Mouse (Mus musculus) heart, adult 2 months (tissue): ENCODE data around the gene Tbx15. TPM values are rescaled to one million over a fixed set of nuclear protein-coding genes. Genes with fewer than 3 reads are reported as not detected.
"Not testable (repeated sequence)": the region's sequence is repeated elsewhere in the genome, so short reads cannot be mapped to it uniquely, and the experiment has no call there.

Experiments used
- DNase-seq, 2 experiments: peaks; one replicate each; pipeline ENCODE4 v3.0.0; 2021
- H3K27ac ChIP-seq: fragments of 200-600 bp; 2 replicates; pipeline ENCODE4 v1.8.1; 2022
- H3K27me3 ChIP-seq: fragments of 200-500 bp; 2 replicates; pipeline ENCODE4 v1.6.1; 2012; ENCODE audit warnings: mild to moderate bottlenecking, low read length, inconsistent platforms, mixed read lengths; ENCODE audit not compliant: control insufficient read depth, insufficient read depth
- H3K36me3 ChIP-seq: fragments of 200-500 bp; 2 replicates; pipeline ENCODE4 v1.6.1; 2012; ENCODE audit warnings: low read length, inconsistent platforms; ENCODE audit not compliant: control insufficient read depth, insufficient read depth
- H3K4me1 ChIP-seq: fragments of 200-500 bp; 2 replicates; pipeline ENCODE4 v1.6.1; 2011; ENCODE audit warnings: low read length; ENCODE audit not compliant: control insufficient read depth, insufficient read depth
- H3K4me3 ChIP-seq: fragments of 200-600 bp; 2 replicates; pipeline ENCODE4 v1.8.1; 2022
- H3K79me2 ChIP-seq: fragments of 200-500 bp; replicated peaks from 2 replicates; pipeline ENCODE4 v1.6.1; 2012; ENCODE audit warnings: mild to moderate bottlenecking, inconsistent platforms, low read length, moderate library complexity, mixed read lengths; ENCODE audit not compliant: control insufficient read depth, insufficient read depth
- H3K9ac ChIP-seq: fragments of 200-500 bp; 2 replicates; pipeline ENCODE4 v1.6.1; 2012; ENCODE audit warnings: low read depth, mild to moderate bottlenecking, control low read depth, inconsistent platforms, low read length, mixed read lengths
- CTCF ChIP-seq: fragments of 200-600 bp; IDR thresholded peaks from 2 replicates; pipeline ENCODE4 v1.8.1; 2022; ENCODE audit warnings: antibody characterized with exemption, mild to moderate bottlenecking, moderate library complexity
- EP300 ChIP-seq: fragments of 200-500 bp; IDR thresholded peaks from 2 replicates; pipeline ENCODE4 v1.6.1; 2011; ENCODE audit warnings: low read depth, low read length, control low read depth; ENCODE audit not compliant: insufficient read depth
- POLR2A ChIP-seq: fragments of 200-500 bp; IDR thresholded peaks from 2 replicates; pipeline ENCODE4 v1.6.1; 2011; ENCODE audit warnings: mild to moderate bottlenecking, low read depth, low read length, control low read depth; ENCODE audit not compliant: insufficient read depth
- WGBS: fragments of 180-500 bp; shearing (Covaris S2); methylation state at CpG from one replicate; pipeline ENCODE4 v1.1.7; 2018; 5-methylcytosine and 5-hydroxymethylcytosine counted together
- intact Hi-C: fragments of 180-260 bp; cut with DNase I; formaldehyde crosslinking; loops from one replicate; pipeline ENCODE4 v1.15.1; 2025
- polyA plus RNA-seq: library from polyadenylated mRNA; depleted of rRNA; stranded (reverse); fragments of >200 nt; gene quantifications from 2 replicates; pipeline ENCODE4 v1.2.3, GENCODE M21; 2012
- total RNA-seq, 2 experiments: library from RNA; stranded (reverse); gene quantifications; 2 replicates each; pipeline ENCODE4 v1.2.3; 2021

Gene Tbx15
- total and polyA plus RNA-seq, 3 experiments = 0.07 to 0.29 (median 0.27) TPM

DNA sequence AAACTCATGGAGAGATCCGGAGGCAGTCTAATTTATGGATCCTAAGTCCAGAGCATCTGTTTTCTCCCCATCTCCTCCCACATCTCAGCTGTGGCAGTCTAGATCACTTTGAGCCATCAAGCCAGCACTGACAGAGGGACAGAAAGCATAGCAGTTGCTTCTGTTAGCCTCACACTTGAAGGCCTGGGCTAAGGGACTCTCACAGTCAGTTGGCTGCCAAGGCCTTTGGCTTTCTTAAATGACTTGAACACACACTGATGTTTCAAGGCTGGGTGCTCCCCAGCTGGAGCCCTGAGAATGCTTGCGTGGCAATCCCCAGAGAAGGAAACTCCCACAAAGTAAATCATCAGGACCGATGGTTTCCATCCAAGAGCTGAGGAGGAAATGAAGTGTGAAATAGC is 52.4 kb downstream of the Tbx15 start:
- DNase-seq = no peak
- TF ChIP-seq CTCF (no peak), POLR2A (no peak), EP300 (no peak)
- intact Hi-C loops = no loop called here
- H3K27me3 ChIP-seq = no peaks in the 10 kb centered on the region; the same call in 1 of the 2 replicates
- H3K27ac ChIP-seq = no peak overlapping the region
- no peaks in the 10 kb centered on the region for H3K36me3 ChIP-seq
- no peaks in the 10 kb centered on the region for H3K79me2 ChIP-seq
- 71% methylated on average over 3 of the region's 3 CpGs for WGBS
- no peaks in the 10 kb centered on the region for H3K4me1 ChIP-seq
- no peak overlapping the region for H3K9ac ChIP-seq
- H3K4me3 ChIP-seq = no peak overlapping the region

DNA sequence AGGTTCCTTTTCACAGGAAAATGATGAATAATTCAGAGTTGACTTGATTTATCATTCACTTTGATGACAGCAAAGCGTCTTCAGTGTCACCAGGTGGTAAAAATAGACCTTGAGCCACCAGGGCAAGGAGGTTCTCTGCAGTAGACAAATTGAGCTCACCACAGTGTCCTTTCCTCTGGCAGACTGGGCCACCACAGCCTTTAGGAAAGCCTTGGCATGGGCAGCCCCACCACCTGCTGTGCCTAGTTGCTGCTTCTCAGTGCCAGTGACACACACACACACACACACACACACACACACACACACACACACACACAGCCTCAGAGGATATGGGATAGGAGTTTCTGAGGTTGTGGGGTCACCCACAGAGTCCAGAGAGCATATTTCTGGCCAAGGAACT is 54.0 kb downstream of the Tbx15 start:
- 36% methylated on average over 1 of the region's 1 CpGs for WGBS
- H3K27me3 ChIP-seq, H3K79me2 ChIP-seq, intact Hi-C loops, H3K36me3 ChIP-seq, DNase-seq, H3K4me1 ChIP-seq, H3K9ac ChIP-seq, H3K4me3 ChIP-seq, H3K27ac ChIP-seq: not testable (repeated sequence)

DNA sequence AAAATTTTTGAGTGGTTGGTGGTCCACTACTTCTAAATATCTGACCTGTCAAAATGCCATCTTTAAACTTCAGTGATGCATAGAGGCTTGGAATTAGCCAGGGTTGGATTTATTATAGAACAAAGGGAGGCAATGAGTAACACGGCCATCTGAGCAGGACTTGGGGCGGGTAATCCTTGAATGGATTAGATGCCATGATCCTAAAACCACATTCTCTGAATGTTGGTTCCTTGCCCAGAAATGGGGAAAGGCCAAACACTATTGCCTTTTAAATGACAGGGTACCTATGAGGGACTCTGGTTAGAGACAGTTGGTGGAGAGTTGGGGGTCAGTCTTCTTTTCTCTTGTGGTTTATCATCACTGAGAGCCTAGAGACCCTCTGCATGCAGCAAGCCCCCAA is 55.1 kb downstream of the Tbx15 start:
- intact Hi-C loops = no loop called here

DNA sequence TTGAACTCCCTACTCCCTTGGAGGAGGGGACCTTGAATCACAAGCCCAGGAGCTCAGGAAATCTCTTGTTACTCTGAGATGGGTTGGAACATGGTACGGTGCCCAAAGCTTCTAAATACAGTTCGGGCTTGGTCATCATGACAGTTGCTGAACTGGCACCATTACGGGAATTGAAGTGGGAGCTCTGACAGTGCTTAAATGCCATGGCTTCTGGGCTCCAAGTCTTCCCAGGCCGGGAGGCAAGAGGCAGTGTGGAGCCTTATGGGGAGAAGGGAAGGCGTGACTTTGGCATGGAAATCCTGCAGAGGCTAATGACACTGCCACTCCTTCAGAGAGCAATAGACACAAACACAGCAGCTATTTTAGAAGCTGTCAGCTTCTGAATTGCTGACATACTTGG is 56.0 kb downstream of the Tbx15 start:
- intact Hi-C loops = no loop called here
- H3K9ac ChIP-seq = no peak overlapping the region
- no peak overlapping the region for H3K27ac ChIP-seq
- H3K36me3 ChIP-seq = no peaks in the 10 kb centered on the region
- no peak overlapping the region for H3K4me3 ChIP-seq
- no peaks in the 10 kb centered on the region; the same call in 1 of the 2 replicates for H3K27me3 ChIP-seq
- H3K79me2 ChIP-seq = no peaks in the 10 kb centered on the region
- TF ChIP-seq POLR2A (no peak), CTCF (no peak), EP300 (no peak)
- 64% methylated on average over 5 of the region's 5 CpGs for WGBS
- no peaks in the 10 kb centered on the region for H3K4me1 ChIP-seq
- no peak for DNase-seq

More for the DNA sequence above, 55.1 kb downstream of the Tbx15 start:
- H3K27ac ChIP-seq = no peak overlapping the region
- no peak for TF ChIP-seq POLR2A
- TF ChIP-seq CTCF = no peak
- no peak for TF ChIP-seq EP300
- no peak overlapping the region for H3K9ac ChIP-seq
- no peak for DNase-seq
- no peaks in the 10 kb centered on the region for H3K79me2 ChIP-seq
- WGBS = 77% methylated on average over 2 of the region's 2 CpGs
- no peak overlapping the region for H3K4me3 ChIP-seq
- H3K4me1 ChIP-seq = no peaks in the 10 kb centered on the region
- H3K27me3 ChIP-seq = no peaks in the 10 kb centered on the region; the same call in 1 of the 2 replicates
- H3K36me3 ChIP-seq = no peaks in the 10 kb centered on the region

DNA sequence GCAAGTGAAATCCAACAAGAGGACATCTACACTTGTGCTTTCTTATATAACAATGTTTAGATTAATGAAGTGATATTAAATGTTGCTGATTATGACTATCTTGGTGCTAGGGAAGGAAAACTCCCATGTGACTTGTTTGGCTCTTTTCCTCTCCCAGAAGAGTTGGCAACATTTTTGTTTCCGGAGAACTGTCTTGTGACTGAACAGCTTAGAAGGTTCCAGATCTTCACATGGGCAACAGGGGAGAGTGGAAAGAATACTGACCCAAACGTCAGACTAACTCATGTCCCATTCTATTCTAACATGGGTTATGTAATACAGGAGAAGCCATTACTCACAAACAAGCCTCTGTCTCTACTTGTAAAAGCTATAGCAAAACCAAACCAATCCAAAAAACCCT is 60.7 kb downstream of the Tbx15 start:
- Histone ChIP-seq H3K79me2 (no peaks in the 10 kb centered on the region), H3K4me1 (no peaks in the 10 kb centered on the region), H3K27me3 (no peaks in the 10 kb centered on the region; the same call in 1 of the 2 replicates), H3K9ac (no peak overlapping the region), H3K27ac (no peak overlapping the region), H3K4me3 (no peak overlapping the region), H3K36me3 (no peaks in the 10 kb centered on the region)
- intact Hi-C loops = no loop called here
- TF ChIP-seq POLR2A = no peak
- no peak for TF ChIP-seq CTCF
- TF ChIP-seq EP300 = no peak
- WGBS = 66% methylated on average over 2 of the region's 2 CpGs
- DNase-seq = no peak

DNA sequence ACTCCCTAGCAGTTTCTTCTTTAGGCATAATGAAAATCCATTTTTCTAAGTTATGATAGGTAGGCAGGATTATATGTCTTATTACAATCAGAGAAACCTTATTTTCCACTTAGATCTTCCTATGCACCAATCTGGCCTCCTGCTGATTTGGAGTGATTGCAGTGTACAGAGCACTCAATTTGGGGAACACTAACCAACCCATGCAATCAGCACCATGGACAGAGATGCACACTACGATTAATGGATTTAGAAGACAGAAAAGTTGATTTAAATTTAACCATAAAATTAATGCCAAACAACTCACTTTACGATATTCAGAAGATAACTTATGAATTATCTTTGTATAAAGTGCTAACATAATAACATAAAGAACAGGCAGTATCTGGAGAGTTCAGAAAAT is 70.7 kb downstream of the Tbx15 start:
- no peak overlapping the region for H3K27ac ChIP-seq
- H3K36me3 ChIP-seq = no peaks in the 10 kb centered on the region
- no peak for DNase-seq
- no peak overlapping the region for H3K9ac ChIP-seq
- no peak for TF ChIP-seq EP300
- no peak for TF ChIP-seq CTCF
- no peak for TF ChIP-seq POLR2A
- no peaks in the 10 kb centered on the region for H3K27me3 ChIP-seq
- intact Hi-C loops = no loop called here
- H3K4me3 ChIP-seq = no peak overlapping the region
- H3K79me2 ChIP-seq = no peaks in the 10 kb centered on the region
- H3K4me1 ChIP-seq = no peaks in the 10 kb centered on the region
- 41% methylated on average over 2 of the region's 2 CpGs for WGBS
